In genomic region chr7:101949008-101949407, GRCm38 (mm10) we compare ENCODE assay signal across 14 mouse cellular contexts. TPM values are rescaled to one million over a fixed set of nuclear protein-coding genes. Genes with fewer than 3 reads are reported as not detected.
DNase-seq lines count a peak whose midpoint lies in the region; ATAC-seq and TF ChIP-seq lines count a peak whose summit lies in the region.
"Not testable (repeated sequence)": the region's sequence is repeated elsewhere in the genome, so short reads cannot be mapped to it uniquely, and the experiment has no call there.
"Had no signal": no experiment of that assay in that cellular context is flagged by ENCODE, and none has a peak within 500 bp of the region (broad histone marks: within the 10 kb centered on the region; RNA-seq: fewer than 3 reads in every experiment).

No protein-coding gene starts in this region.

- peak overlapping the region; percentile 38; the same call in 1 of the 2 replicates for H3K27ac ChIP-seq in bone marrow, adult 2 months (ENCODE audit: control insufficient read depth, insufficient read depth, low read depth, low read length, poor library complexity)
- peak overlapping the region; percentile 67 for H3K27ac ChIP-seq in spleen, adult 2 months (ENCODE audit: insufficient read depth, low read length)

- H3K4me3 ChIP-seq in bone marrow, adult 2 months (replicated peaks; ENCODE audit: control insufficient read depth, low read depth, low read length); spleen, adult 2 months (ENCODE audit: extremely low read depth, insufficient read depth, insufficient read length): not testable (repeated sequence)

- not testable (repeated sequence) for H3K36me3 ChIP-seq in spleen, adult 2 months (ENCODE audit: control insufficient read depth, insufficient read depth, low read length)

- not testable (repeated sequence) for H3K4me1 ChIP-seq in bone marrow, adult 2 months (ENCODE audit: control insufficient read depth, insufficient read depth, low read length); spleen, adult 2 months (ENCODE audit: control insufficient read depth, insufficient read depth, insufficient read length)

- not testable (repeated sequence) for TF ChIP-seq POLR2A in bone marrow, adult 2 months (IDR thresholded peaks at IDR 0.05; ENCODE audit: borderline replicate concordance, control insufficient read depth, low read depth, low read length); spleen, adult 2 months (IDR thresholded peaks at IDR 0.05; ENCODE audit: low read depth, low read length)

- peak; percentile 70 for ATAC-seq in CD4-positive, CD25-positive, alpha-beta regulatory T cell, adult 4 months
- peak; percentile 52 for ATAC-seq in inflammation-experienced regulatory T-cells, adult 6 months
- peak; percentile 84 for ATAC-seq in megakaryocyte, adult 5-6 weeks (ENCODE audit: poor library complexity, severe bottlenecking)

- not testable (repeated sequence) for H3K27me3 ChIP-seq in spleen, adult 2 months (ENCODE audit: control insufficient read depth, insufficient read depth, low read length)

- TF ChIP-seq CTCF in bone marrow, adult 2 months (IDR thresholded peaks at IDR 0.05; ENCODE audit: control insufficient read depth, insufficient read depth, low read length); spleen, adult 2 months (IDR thresholded peaks at IDR 0.05; ENCODE audit: extremely low read depth, insufficient read depth, insufficient read length, insufficient replicate concordance): not testable (repeated sequence)

- peak; percentile 73 for DNase-seq in A20 (ENCODE audit: low read depth, low spot score)
- DNase-seq in heart, adult 11 months: peak; percentile 37
- DNase-seq in spleen, adult 2 months (ENCODE audit: low read depth in 1 of 2, low spot score in 2 of 2): peak in 1 of 2 experiments; percentile 32

- 27% methylated on average over 5 of the region's 5 CpGs for WGBS in bone marrow, adult 2 months
- 32% methylated on average over 5 of the region's 5 CpGs for WGBS in spleen, adult 2 months

RNA-seq across cellular contexts. Expression of gene Numa1, which starts 15.1 kb away (rescaled TPM):
- polyA plus RNA-seq in CD4-positive, CD25-positive, alpha-beta regulatory T cell, adult 4 months (2017; shearing (Covaris generic)): 10 to 100 TPM; 66.0 to 83.2 TPM
- 82.2 and 130 TPM in 2 replicates for polyA plus RNA-seq in bone marrow, adult 2 months (2011; ENCODE audit: insufficient read depth, insufficient read length, low replicate concordance, missing spikeins)
- polyA plus RNA-seq in inflammation-experienced regulatory T-cells, adult 6 months (2017; shearing (Covaris generic)): 10 to 100 TPM; 66.2 to 75.4 (median 71.3) TPM
- 71.4 and 82.2 TPM in 2 replicates for total RNA-seq in megakaryocyte, adult 5-6 weeks (2015)
- total RNA-seq in megakaryocyte, adult 5-6 weeks (2017): 122 and 139 TPM in 2 replicates
- 89.8 and 96.9 TPM in 2 replicates for polyA plus RNA-seq in spleen, adult 2 months (2012; rRNA removed)

RNA-seq across cellular contexts. Expression of gene Lrrc51, which starts 15.3 kb away (rescaled TPM):
- polyA plus RNA-seq in CD4-positive, CD25-positive, alpha-beta regulatory T cell, adult 4 months (2017; shearing (Covaris generic)): 1 to 10 TPM; 4.8 to 6.1 TPM
- not detected in 2 replicates for polyA plus RNA-seq in bone marrow, adult 2 months (2011; ENCODE audit: insufficient read depth, insufficient read length, low replicate concordance, missing spikeins)
- 1 to 10 TPM; 1.4 to 6.2 (median 4.0) TPM for polyA plus RNA-seq in inflammation-experienced regulatory T-cells, adult 6 months (2017; shearing (Covaris generic))
- 0.82 and 1.1 TPM in 2 replicates for total RNA-seq in megakaryocyte, adult 5-6 weeks (2015)
- 0.70 TPM in 1 of 2 replicates, not detected in the other for total RNA-seq in megakaryocyte, adult 5-6 weeks (2017)
- 2.5 and 2.8 TPM in 2 replicates for polyA plus RNA-seq in spleen, adult 2 months (2012; rRNA removed)
- polyA plus RNA-seq: erythroblast, embryonic 14.5 days had no signal

RNA-seq across cellular contexts. Expression of gene Tomt, which starts 42.8 kb away (rescaled TPM):
- polyA plus RNA-seq in CD4-positive, CD25-positive, alpha-beta regulatory T cell, adult 4 months (2017; shearing (Covaris generic)): not detected
- not detected in 2 replicates for polyA plus RNA-seq in bone marrow, adult 2 months (2011; ENCODE audit: insufficient read depth, insufficient read length, low replicate concordance, missing spikeins)
- under 1 TPM in 2 of 3 experiments, not detected in 1; 0.26 to 0.83 TPM for polyA plus RNA-seq in inflammation-experienced regulatory T-cells, adult 6 months (2017; shearing (Covaris generic))
- 0.11 TPM in 1 of 2 replicates, not detected in the other for total RNA-seq in megakaryocyte, adult 5-6 weeks (2015)
- 0.07 TPM in 1 of 2 replicates, not detected in the other for total RNA-seq in megakaryocyte, adult 5-6 weeks (2017)
- polyA plus RNA-seq in spleen, adult 2 months (2012; rRNA removed): 0.07 and 0.15 TPM in 2 replicates
- total RNA-seq: adrenal gland, adult 18-20 months; adrenal gland, postnatal 14 days; gastrocnemius, adult 2 months; gastrocnemius, postnatal 25 days; heart, adult 18-20 months; heart, postnatal 14 days had no signal
- polyA plus RNA-seq: erythroblast, embryonic 14.5 days had no signal

RNA-seq across cellular contexts. Expression of gene Lamtor1, which starts 43.3 kb away (rescaled TPM):
- polyA plus RNA-seq in CD4-positive, CD25-positive, alpha-beta regulatory T cell, adult 4 months (2017; shearing (Covaris generic)): 100 to 1,000 TPM; 104 to 141 TPM
- polyA plus RNA-seq in bone marrow, adult 2 months (2011; ENCODE audit: insufficient read depth, insufficient read length, low replicate concordance, missing spikeins): 53.6 and 78.1 TPM in 2 replicates
- 100 to 1,000 TPM in 2 of 3 experiments, 10 to 100 TPM in 1; 96.6 to 125 (median 118) TPM for polyA plus RNA-seq in inflammation-experienced regulatory T-cells, adult 6 months (2017; shearing (Covaris generic))
- 137 and 160 TPM in 2 replicates for total RNA-seq in megakaryocyte, adult 5-6 weeks (2015)
- 127 and 128 TPM in 2 replicates for total RNA-seq in megakaryocyte, adult 5-6 weeks (2017)
- 117 and 136 TPM in 2 replicates for polyA plus RNA-seq in spleen, adult 2 months (2012; rRNA removed)
